Mouse (Mus musculus) retina, adult 2 months (tissue): Measurements from ENCODE around the gene Hipk4.
A peak's percentile ranks its signal among the peaks of the same experiment; 100 is the strongest.

Experiments used
- DNase-seq: peaks from one replicate; pipeline ENCODE4 v3.0.0-alpha.2; 2012; ENCODE audit warnings: low read depth, low spot score

Gene Hipk4

DNA sequence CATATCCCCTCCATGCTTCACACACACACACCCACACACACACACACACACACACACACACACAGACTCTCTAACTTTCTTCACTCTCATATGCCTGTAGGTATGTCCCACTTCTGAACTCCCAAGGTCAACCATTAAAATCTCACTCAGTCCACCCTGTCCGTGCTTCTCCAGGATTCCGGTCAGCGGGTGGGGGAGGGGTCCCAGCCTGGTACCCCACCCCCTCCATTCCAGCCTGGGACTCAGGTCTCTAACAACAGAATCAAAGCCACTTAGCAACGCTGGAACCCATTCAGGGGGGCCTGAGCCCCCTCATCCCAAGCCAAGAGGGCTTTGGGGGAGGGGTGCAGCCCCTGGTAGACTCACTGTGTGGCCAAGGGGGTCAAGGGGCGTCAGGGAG lies at the start of gene Hipk4:
Gene Hipk4, plus strand, starts transcription at position 301 of the 400 bp plus-strand sequence.
- no peak for DNase-seq

DNA sequence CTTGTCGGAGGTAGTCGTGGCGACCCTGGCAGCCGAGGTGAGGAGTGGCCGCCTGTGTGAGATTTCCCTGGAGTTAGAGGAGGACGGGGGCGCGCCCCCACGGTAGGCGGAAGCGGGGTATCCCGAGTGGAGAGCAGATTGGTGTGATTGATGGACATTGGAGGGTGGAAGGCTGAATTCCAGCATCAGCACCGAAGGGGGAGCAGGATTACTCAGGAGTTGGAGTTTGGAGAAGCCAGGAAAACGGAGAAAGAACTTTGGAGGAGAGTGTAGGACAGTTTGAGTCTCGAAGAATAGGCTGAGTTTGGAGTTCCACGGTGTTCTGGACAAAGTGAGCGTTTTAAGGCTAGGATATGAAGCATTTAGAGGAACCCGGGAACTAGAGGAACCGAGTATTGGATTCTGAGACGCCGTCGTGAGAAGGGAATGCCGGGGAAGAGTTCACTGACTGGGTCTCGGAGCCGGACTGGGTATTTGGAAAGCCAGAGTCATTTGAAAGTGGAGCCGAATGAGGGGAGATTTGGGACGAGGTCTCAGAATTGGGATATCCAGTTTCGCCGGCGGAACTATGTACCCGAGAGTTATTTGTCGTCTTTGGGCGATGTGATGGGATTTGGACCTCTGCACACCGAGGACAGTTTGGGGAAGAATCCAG lies 49.1 kb upstream of the Hipk4 start:
- no peak for DNase-seq

DNA sequence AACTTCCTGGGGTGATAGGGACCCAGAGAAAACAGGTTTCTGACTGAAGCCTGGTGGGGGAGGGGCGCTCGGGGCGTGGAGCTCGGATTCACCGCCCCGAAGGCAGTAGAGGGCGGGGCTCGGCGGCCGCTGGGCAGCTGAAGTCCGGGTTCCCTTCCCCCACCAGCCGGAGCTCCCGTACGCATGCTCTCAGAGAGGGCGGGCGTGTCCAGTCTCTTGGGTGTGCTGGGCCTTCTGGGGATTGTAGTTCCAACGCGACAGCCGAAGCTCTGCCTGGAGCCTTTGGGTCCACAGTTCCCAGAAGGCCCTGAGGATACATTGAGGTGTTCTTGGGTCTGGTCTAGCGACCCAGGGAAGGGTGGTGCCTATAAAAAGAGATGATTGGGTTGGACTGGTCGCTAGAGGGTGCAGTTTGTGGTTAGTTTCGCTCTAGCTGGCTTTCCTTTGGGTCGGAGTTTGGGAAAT lies 48.5 kb upstream of the Hipk4 start:
- DNase-seq: peak; percentile 94

DNA sequence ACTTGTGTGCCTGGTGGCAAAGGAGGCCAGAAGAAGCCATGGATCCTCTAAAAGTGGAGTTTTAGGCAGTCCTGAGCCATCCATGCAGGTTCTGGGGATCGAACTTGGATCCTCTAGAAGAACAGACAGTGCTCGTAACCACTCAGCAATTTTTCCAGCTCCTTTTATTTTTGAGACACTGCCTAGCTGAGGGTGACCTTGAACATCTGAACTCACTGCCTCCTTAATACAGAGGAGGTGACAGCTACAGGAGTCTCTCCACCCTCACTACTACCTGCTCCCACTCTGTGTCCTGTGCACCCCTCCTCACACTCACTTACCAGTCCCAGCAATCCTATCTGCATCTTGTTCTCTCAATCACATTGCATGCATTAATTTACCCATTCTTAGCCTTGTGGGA lies 47.5 kb upstream of the Hipk4 start:
- no peak for DNase-seq

DNA sequence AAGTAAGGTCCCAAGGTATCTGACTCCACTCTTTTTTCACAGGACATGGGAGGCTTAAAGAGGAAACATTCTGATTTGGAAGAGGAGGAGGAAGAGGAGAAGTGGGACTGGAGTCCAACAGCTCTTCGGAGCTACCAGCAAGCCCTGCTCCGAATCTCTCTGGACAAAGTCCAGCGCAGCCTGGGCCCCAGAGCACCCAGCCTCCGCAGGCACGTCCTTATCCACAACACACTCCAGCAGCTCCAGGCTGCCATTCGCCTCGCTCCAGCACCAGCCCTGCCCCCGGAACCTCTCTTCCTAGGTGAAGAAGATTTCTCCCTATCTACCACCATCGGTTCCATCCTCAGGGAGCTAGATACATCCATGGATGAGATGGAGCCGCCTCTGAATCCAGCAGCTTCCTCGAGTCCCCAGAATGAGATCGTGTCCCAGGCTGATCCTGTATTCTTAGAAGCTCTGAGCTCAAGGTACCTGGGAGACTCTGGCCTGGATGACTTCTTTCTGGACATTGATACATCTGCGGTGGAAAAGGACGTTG lies 46.9 kb upstream of the Hipk4 start:
- no peak for DNase-seq

DNA sequence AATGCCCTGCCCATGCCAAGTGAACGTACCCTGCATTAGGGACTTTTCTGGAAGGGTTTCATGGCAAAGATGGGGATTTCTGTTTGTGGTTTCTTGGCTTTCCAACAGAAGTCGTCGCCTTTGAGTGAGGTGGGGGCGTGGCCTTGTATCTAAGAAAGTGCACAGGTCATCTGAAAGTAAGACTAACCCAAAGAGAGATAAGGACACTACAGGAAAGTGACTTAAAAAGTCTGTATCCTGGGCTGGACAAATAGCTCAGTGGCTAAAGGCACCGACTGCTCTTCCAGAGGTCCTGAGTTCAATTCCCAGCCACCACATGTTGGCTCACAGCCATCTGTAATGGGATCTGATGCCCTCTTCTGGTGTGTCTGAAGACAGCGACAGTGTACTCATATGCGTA lies 44.5 kb upstream of the Hipk4 start:
- DNase-seq: no peak

DNA sequence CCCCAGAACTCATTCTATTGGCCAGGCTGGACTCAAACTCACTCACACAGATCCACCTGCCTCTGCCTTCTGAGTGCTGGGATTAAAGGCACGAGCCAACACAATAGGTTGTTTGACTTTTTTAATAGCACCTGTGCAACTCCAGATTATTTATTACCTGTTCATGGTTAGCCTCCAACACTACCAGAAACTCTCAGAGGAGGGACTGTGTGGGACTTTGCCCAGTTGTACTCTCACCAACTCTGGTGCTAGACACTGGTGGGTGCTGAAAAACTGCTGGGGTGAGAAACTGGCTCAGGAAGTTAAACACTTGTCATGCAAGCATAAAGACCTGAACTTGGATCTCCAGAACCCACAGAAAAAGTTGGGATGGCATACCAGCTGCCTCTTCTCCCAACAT lies 43.3 kb upstream of the Hipk4 start:
- DNase-seq: no peak

DNA sequence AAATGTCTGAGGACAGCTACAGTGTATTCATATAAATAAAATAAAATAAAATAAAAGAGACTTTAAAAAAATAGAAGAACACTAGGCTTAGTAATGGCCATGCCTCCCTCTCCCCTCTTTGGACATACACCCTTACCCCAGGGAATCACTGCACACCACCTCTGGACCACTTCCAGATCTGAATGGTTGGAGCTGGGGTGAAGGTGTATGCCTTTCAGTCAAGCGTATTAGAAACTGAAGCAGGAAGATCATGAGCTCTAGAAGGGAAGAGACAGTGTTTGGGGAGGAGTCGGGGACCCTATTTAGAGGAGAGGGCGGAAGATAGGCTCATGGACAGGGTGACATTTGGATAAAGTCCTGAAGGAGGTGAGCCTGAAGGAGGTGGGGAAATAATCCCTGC lies 42.6 kb upstream of the Hipk4 start:
- DNase-seq: no peak

DNA sequence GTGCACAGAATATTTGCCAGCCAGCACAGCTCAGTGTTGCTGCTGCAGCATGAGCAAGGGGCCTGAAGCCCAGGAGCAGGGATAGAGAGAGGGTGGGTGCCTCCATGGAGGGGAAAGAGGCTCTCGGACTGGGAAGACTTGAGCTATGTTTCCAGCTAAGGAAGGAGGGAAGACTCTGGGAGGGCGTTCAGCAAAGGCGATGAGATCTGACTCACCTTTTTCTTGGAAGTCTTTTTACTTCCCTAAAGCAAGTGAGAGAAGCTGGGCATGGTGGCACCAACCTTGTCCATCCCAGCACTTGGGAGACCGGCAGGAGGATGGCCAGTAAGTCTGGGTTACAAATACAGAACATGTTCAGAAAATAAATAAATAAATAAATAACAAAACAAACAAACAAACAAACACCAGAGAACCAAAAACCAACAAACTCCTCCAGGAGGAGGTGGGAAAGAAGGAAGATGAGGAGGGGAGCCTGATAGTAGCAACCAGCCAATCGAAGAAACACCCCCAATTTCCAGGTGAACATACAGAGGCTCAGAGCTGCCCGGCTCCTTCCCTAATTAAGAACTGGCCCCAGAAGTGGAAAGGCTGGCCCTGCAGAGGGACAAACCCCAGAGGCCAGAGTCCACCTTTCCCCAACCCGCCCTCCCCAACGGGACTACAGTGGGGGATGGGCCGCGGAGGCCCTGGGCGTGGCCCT lies 42.0 kb upstream of the Hipk4 start:
- DNase-seq: no peak

DNA sequence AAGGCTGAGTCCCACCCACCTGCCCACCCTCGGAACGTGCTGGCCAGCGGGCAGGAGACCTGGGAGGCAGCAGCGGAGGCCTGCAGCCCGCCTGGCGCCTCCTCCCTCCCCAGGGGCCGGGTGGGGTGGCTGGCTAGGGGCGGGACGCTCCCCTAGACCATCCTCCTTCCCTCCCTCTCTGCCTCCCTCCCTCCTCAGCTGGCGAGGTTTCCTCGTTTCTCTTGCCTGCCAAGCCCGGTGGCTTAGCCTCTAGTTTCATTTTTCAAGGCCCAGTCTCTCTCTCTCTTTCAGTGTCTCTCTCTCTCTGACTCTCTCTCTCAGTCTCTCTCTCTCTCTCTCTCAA lies 41.5 kb upstream of the Hipk4 start:
- no peak for DNase-seq

DNA sequence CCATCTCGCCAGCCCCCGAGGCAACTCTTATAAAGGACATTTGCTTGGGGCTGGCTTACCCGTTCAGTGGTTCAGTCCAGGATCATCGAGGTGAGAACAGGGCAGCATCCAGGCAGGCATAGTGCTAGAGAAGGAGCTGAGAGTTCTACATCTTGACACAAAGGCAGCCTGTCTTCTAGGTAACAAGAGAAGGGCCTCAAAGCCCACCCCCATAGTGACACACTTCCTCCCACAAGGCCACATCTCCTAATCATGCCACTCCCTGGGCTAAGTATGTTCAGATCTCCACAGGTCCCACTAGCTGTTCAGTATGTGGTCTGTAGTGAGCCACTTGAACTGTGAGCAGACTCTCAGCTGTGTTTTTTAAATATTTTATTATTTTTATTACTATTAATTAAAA lies 39.2 kb upstream of the Hipk4 start:
- DNase-seq: no peak

DNA sequence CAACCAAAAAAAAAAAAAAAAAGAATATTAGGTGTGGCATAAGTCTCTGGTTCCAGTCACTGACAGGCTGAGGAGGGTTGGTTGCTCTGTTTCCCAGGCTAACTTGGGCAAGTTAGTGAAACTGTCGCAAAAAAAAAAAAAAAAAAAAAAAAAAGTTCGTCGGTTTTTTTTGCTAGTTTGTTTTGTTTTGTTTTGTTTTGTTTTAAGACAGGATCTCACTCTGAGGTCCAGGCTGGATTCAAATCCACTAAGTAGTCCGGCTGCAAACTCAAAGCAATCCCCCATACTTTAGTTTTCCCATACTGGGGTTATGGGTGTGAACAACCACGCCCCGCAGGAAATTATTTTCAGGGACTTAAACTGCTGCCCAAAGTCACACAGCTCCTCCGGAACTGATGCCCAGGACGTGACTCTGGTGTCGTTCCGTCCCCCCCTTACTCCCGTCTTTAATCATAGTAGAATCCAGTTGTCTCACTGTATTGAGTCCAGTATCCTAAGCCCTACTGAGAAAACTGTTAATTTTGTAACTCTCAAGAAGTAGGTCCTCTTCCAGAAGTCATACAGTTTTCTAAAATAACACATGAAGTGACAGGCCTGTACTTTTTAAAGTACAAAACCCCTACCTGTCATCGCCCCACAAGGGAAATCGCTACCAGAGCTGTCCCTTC lies 36.8 kb upstream of the Hipk4 start:
- no peak for DNase-seq

DNA sequence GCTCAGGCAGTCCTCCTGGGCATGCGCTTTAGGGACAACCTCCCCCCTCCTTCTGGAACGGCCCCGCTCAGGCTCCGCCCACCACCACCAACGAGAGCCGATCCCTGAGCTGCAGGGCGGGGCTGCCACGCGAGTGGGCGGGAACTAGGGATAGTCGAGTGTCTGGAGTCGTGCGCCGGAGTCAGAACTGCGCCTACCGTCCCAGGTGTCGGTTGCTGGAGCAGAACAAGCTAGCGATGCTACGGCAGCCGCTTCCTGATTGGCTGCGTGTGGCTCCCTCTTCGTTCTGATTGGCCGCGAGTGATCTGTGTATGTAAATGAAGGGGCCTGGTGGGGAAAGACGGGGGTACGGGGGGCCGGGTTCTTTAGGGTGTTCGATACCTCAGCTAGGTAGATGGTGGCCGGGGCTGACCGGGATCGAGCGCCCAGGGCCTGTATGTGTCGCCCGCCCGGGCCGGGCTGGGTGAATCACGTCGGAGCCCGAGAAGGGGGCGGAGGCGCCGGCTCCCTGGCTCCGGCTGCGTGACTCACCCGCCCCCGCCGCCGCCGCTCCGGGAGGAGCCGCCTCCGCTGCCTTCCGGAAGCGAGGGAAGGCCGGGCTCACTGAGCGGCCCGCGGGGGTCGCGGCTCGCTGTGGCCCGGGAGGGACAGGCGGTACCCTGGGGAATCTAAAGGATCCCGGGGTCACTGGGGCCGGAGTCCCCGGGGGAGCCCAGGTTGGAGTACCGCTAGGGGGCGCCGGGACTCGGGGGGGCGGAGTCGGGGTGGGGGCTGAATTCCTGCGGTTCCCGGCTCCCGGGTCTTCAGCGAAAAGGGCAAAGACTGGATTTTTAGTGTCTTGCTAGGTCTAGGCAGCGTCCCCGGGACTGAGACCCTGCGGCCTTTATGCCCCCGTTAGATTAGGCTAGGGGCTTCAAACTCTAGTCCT lies 36.0 kb upstream of the Hipk4 start, which contains the start of gene Sertad1:
Gene Sertad1, plus strand, starts transcription at position 141 of the 928 bp plus-strand sequence.
- DNase-seq: peak; percentile 96

DNA sequence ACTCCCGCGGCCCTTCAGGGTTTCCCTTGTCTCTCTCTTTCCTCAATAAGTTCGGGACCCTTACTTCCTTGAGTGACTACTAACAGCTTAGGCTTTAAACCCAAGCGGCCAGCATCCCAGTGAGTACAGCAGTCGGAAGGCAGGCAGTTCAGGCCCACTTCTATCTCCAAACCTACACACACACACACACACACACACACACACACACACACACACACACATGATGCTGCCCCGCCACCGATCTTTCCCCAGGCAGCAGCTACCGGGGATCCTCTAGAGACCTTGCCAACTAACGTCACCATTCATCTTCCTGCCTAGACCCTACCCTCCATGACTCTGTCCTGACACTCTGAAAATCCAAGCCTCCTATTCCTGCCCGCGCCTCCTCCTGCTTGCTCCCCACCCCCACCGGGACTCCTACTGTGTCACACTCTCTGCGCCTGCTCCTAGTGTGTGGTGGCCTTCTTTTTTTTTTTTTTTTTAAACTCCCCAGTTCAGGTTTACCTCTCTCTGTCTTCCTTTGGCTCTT lies 35.3 kb upstream of the Hipk4 start:
- DNase-seq: no peak

DNA sequence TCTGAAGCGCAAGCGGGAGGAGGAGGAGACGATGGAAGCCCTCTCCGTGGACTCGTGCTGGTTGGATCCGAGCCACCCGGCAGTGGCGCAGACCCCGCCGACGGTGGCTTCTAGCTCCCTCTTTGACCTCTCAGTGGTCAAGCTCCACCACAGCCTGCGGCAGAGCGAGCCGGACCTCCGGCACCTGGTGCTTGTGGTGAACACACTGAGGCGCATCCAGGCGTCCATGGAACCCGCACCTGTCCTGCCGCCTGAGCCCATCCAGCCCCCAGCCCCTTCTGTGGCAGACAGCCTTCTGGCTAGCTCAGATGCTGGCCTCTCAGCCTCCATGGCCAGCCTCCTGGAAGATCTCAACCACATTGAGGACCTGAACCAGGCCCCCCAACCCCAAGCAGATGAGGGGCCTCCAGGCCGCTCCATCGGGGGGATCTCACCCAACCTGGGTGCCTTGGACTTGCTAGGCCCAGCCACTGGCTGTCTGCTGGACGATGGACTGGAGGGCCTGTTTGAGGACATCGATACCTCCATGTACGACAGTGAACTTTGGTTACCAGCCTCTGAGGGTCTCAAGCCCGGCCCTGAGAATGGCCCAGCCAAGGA lies 33.7 kb upstream of the Hipk4 start:
- DNase-seq: no peak

DNA sequence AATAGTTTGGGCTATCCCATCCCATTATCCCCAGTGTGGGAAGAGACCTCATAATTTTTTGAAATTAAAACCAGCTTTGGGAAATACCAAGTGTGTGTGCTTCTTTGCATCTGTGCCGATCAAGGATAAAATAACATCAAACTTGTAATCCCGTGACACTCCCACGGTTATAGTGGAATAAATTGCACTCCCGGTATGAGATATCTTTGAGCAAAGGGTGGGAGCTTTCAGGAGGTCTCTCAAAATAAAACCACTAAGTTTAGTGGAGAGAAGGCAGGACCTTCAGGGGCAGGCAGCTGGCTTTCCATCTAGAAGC lies 32.9 kb upstream of the Hipk4 start:
- DNase-seq: no peak

DNA sequence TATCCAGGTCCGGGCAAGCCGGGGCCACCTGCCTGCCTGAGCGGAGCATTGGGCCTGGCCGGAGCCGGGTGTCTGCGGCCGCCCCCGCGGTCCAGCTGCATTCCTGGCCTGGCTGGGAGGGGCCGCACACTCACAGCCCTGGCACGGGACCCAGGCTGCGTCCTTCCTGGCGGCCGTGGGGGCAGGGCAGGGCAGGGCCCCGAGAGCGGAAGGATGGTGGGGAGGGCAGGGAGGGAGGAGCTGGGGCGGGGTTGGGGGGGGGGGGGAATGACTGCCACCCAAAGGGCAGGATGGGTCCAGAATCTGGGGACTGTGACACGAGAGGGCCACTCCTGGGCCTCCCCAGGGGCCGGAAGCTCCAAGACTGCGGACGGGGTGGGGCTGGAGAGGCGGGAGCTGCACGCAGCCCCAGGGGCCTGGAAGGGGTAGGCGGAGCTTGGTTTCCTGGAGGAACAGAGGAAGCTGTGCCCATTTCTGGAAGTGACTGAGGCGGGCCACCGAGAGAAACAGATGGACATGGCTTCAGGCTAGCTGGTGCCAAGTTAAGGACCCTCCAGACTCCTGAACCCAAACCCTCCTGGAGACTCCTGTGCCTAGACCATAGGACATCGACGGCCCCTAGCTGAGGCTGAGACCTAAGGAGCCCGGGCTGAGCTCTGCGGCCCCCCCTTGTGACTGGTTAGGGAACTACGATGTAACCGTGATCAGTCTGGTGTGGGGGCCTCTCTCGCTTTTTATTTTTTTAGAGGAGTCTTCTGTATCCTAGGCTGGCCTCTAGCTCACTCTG lies 32.3 kb upstream of the Hipk4 start:
- DNase-seq: no peak

DNA sequence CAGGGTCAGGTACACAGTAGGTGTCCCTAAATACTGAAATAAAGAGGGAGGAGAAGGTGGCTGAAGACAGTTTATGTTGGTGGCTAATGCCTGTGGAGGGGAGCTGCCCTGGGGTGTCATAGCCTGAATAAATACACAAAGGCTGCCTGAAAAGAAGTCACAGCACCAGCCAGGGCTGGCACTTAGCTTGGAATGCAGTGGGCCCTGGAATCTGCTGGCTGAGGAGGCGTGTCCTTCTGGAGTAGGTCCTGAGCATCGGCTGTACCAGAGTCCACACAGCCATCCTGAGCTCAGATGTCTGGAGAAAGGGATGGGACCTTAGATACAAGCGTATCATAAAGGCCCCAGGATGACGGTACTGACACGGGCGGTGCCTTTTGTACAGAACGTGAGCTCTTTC lies 31.2 kb upstream of the Hipk4 start:
- no peak for DNase-seq

DNA sequence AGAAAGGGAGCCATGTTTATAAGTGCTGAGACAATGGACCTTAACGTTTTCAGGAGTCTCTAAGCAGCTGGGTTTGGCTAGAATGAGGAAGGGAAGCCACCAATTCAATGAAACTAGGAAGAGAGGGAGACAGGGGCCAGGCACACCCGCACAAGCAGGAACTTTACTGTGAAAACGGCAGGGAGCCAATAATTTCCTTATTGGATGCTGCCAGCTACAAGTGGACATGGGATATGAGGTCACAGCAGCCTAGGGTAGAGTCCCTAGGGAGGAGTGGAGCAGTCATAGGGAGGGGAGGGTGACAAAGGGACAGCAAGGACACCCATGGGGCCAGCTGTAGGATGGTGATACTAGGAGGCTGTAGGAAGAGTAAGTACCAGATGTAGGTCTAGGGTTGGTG lies 30.0 kb upstream of the Hipk4 start:
- DNase-seq: no peak

DNA sequence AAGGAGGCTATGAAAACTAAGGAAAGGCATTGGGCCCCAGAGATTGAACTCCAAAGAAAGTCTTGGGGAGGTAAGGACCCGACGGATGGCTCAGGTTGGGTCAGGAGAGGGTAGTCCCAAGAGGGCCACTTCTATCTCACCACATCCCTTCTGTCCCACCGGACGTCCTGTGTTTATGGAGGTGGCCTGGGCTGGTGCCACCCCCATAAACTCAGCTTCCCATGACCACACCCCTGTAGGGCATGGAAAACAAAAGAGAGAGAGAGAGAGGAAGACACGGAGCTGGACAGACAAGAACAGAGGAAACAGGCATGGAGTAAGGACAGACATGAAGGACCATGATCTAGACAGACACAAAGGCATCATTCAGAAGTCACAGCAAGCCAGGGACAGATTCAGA lies 29.6 kb upstream of the Hipk4 start:
- no peak for DNase-seq
